Mouse (Mus musculus): ENCODE measurements around the gene Shb. TPM values are rescaled to one million over a fixed set of nuclear protein-coding genes. Genes with fewer than 3 reads are reported as not detected.
A peak's percentile ranks its signal among the peaks of the same experiment; 100 is the strongest.

Shb gene
- polyA plus RNA-seq, 1 experiment from 2014 or later, result 2.7 TPM

- DNase-seq (ENCODE audit: low spot score, missing footprints) (no peak), ATAC-seq (ENCODE audit: low FRiP score) (no peak)
- H3K4me3 ChIP-seq (ENCODE audit: low read depth, low read length), result no peak overlapping the region
- no peaks in the 10 kb centered on the region for H3K9me3 ChIP-seq (ENCODE audit: control insufficient read depth, low read length)
- WGBS, result 76% methylated on average over 11 of the region's 11 CpGs
- peaks cover 4% of the 10 kb centered on the region for H3K4me1 ChIP-seq (ENCODE audit: control insufficient read depth, insufficient read depth, low read length)
- no peaks in the 10 kb centered on the region for H3K36me3 ChIP-seq (ENCODE audit: control insufficient read depth, insufficient read depth, low read length)
- no peak overlapping the region for H3K9ac ChIP-seq (ENCODE audit: low read length)
- H3K4me2 ChIP-seq, result no peak overlapping the region
- no peak overlapping the region for H3K27ac ChIP-seq (ENCODE audit: low read depth, low read length)
- no peaks in the 10 kb centered on the region for H3K27me3 ChIP-seq (ENCODE audit: control insufficient read depth, insufficient read depth, low read length)
These were observed 110.6 kb downstream of the Shb start for GRCm38 (mm10) chr4:45421519-45422260.

- Histone ChIP-seq H3K9me3 (ENCODE audit: control insufficient read depth, low read length) (no peaks in the 10 kb centered on the region), H3K27ac (ENCODE audit: low read depth, low read length) (no peak overlapping the region; the same call in 1 of the 2 replicates), H3K27me3 (ENCODE audit: control insufficient read depth, insufficient read depth, low read length) (no peaks in the 10 kb centered on the region), H3K4me3 (ENCODE audit: low read depth, low read length) (no peak overlapping the region), H3K9ac (ENCODE audit: low read length) (no peak overlapping the region), H3K4me1 (ENCODE audit: control insufficient read depth, insufficient read depth, low read length) (peaks cover 3% of the 10 kb centered on the region), H3K36me3 (ENCODE audit: control insufficient read depth, insufficient read depth, low read length) (no peaks in the 10 kb centered on the region), H3K4me2 (no peak overlapping the region)
- DNase-seq (ENCODE audit: low spot score, missing footprints) (no peak), ATAC-seq (ENCODE audit: low FRiP score) (no peak)
- 35% methylated on average over 3 of the region's 3 CpGs for WGBS
These were observed 111.5 kb downstream of the Shb start for GRCm38 (mm10) chr4:45420733-45421132.

- 77% methylated on average over 4 of the region's 4 CpGs for WGBS
- Histone ChIP-seq H3K4me1 (ENCODE audit: control insufficient read depth, insufficient read depth, low read length) (peaks cover 3% of the 10 kb centered on the region), H3K27ac (ENCODE audit: low read depth, low read length) (no peak overlapping the region)
These were observed 113.2 kb downstream of the Shb start for GRCm38 (mm10) chr4:45419051-45419450.

GRCm38 (mm10) chr4:45418229-45418950 lies 113.9 kb downstream of the Shb start:
- WGBS, result 23% methylated on average over 11 of the region's 11 CpGs
- Histone ChIP-seq H3K4me3 (ENCODE audit: low read depth, low read length) (no peak overlapping the region), H3K27ac (ENCODE audit: low read depth, low read length) (no peak overlapping the region), H3K4me2 (no peak overlapping the region), H3K4me1 (ENCODE audit: control insufficient read depth, insufficient read depth, low read length) (no peaks in the 10 kb centered on the region), H3K36me3 (ENCODE audit: control insufficient read depth, insufficient read depth, low read length) (no peaks in the 10 kb centered on the region), H3K9me3 (ENCODE audit: control insufficient read depth, low read length) (no peaks in the 10 kb centered on the region), H3K27me3 (ENCODE audit: control insufficient read depth, insufficient read depth, low read length) (no peaks in the 10 kb centered on the region; the same call in none of the 2 replicates), H3K9ac (ENCODE audit: low read length) (no peak overlapping the region)
- peak; percentile 40 for ATAC-seq (ENCODE audit: low FRiP score)
- DNase-seq (ENCODE audit: low spot score, missing footprints), result peak; percentile 97

More at GRCm38 (mm10) chr4:45419051-45419450, 113.2 kb downstream of the Shb start:
- H3K27me3 ChIP-seq (ENCODE audit: control insufficient read depth, insufficient read depth, low read length), result no peaks in the 10 kb centered on the region; the same call in 1 of the 2 replicates
- ATAC-seq (ENCODE audit: low FRiP score) (no peak), DNase-seq (ENCODE audit: low spot score, missing footprints) (no peak)
- no peak overlapping the region for H3K4me3 ChIP-seq (ENCODE audit: low read depth, low read length)
- no peaks in the 10 kb centered on the region for H3K9me3 ChIP-seq (ENCODE audit: control insufficient read depth, low read length)
- no peak overlapping the region for H3K9ac ChIP-seq (ENCODE audit: low read length)
- no peaks in the 10 kb centered on the region for H3K36me3 ChIP-seq (ENCODE audit: control insufficient read depth, insufficient read depth, low read length)
- H3K4me2 ChIP-seq, result no peak overlapping the region

GRCm38 (mm10) chr4:45416314-45416713 lies 116.0 kb downstream of the Shb start:
- ATAC-seq (ENCODE audit: low FRiP score), result no peak

GRCm38 (mm10) chr4:45413674-45414338 lies 118.5 kb downstream of the Shb start:
- H3K27me3 ChIP-seq (ENCODE audit: control insufficient read depth, insufficient read depth, low read length), result no peaks in the 10 kb centered on the region; the same call in none of the 2 replicates
- WGBS, result 81% methylated on average over 9 of the region's 9 CpGs

More at GRCm38 (mm10) chr4:45416314-45416713, 116.0 kb downstream of the Shb start:
- no peak for DNase-seq (ENCODE audit: low spot score, missing footprints)
- Histone ChIP-seq H3K4me1 (ENCODE audit: control insufficient read depth, insufficient read depth, low read length) (no peaks in the 10 kb centered on the region), H3K4me2 (no peak overlapping the region), H3K4me3 (ENCODE audit: low read depth, low read length) (no peak overlapping the region), H3K36me3 (ENCODE audit: control insufficient read depth, insufficient read depth, low read length) (no peaks in the 10 kb centered on the region), H3K9me3 (ENCODE audit: control insufficient read depth, low read length) (no peaks in the 10 kb centered on the region), H3K27ac (ENCODE audit: low read depth, low read length) (no peak overlapping the region), H3K27me3 (ENCODE audit: control insufficient read depth, insufficient read depth, low read length) (no peaks in the 10 kb centered on the region; the same call in none of the 2 replicates), H3K9ac (ENCODE audit: low read length) (no peak overlapping the region)
- 68% methylated on average over 7 of the region's 7 CpGs for WGBS

GRCm38 (mm10) chr4:45412433-45413192 lies 119.7 kb downstream of the Shb start:
- Histone ChIP-seq H3K4me3 (ENCODE audit: low read depth, low read length) (no peak overlapping the region), H3K9me3 (ENCODE audit: control insufficient read depth, low read length) (no peaks in the 10 kb centered on the region), H3K4me1 (ENCODE audit: control insufficient read depth, insufficient read depth, low read length) (peaks cover 4% of the 10 kb centered on the region; the same call in 1 of the 2 replicates), H3K9ac (ENCODE audit: low read length) (no peak overlapping the region), H3K4me2 (no peak overlapping the region), H3K27me3 (ENCODE audit: control insufficient read depth, insufficient read depth, low read length) (no peaks in the 10 kb centered on the region; the same call in none of the 2 replicates), H3K36me3 (ENCODE audit: control insufficient read depth, insufficient read depth, low read length) (no peaks in the 10 kb centered on the region), H3K27ac (ENCODE audit: low read depth, low read length) (no peak overlapping the region)
- 74% methylated on average over 16 of the region's 16 CpGs for WGBS
- ATAC-seq (ENCODE audit: low FRiP score), result no peak
- no peak for DNase-seq (ENCODE audit: low spot score, missing footprints)

More at GRCm38 (mm10) chr4:45413674-45414338, 118.5 kb downstream of the Shb start:
- Histone ChIP-seq H3K4me3 (ENCODE audit: low read depth, low read length) (no peak overlapping the region), H3K27ac (ENCODE audit: low read depth, low read length) (no peak overlapping the region), H3K36me3 (ENCODE audit: control insufficient read depth, insufficient read depth, low read length) (no peaks in the 10 kb centered on the region), H3K9me3 (ENCODE audit: control insufficient read depth, low read length) (no peaks in the 10 kb centered on the region), H3K9ac (ENCODE audit: low read length) (no peak overlapping the region), H3K4me1 (ENCODE audit: control insufficient read depth, insufficient read depth, low read length) (peaks cover 4% of the 10 kb centered on the region; the same call in 1 of the 2 replicates), H3K4me2 (no peak overlapping the region)
- DNase-seq (ENCODE audit: low spot score, missing footprints), result no peak
- ATAC-seq (ENCODE audit: low FRiP score), result no peak

GRCm38 (mm10) chr4:45411181-45411790 lies 121.0 kb downstream of the Shb start:
- peak; percentile 69 for DNase-seq (ENCODE audit: low spot score, missing footprints)
- H3K9ac ChIP-seq (ENCODE audit: low read length), result no peak overlapping the region
- H3K4me2 ChIP-seq, result no peak overlapping the region
- 83% methylated on average over 8 of the region's 8 CpGs for WGBS
- H3K36me3 ChIP-seq (ENCODE audit: control insufficient read depth, insufficient read depth, low read length), result no peaks in the 10 kb centered on the region
- no peaks in the 10 kb centered on the region; the same call in none of the 2 replicates for H3K27me3 ChIP-seq (ENCODE audit: control insufficient read depth, insufficient read depth, low read length)
- no peak overlapping the region for H3K27ac ChIP-seq (ENCODE audit: low read depth, low read length)
- H3K9me3 ChIP-seq (ENCODE audit: control insufficient read depth, low read length), result no peaks in the 10 kb centered on the region
- H3K4me3 ChIP-seq (ENCODE audit: low read depth, low read length), result no peak overlapping the region
- H3K4me1 ChIP-seq (ENCODE audit: control insufficient read depth, insufficient read depth, low read length), result peaks cover 9% of the 10 kb centered on the region; the same call in 1 of the 2 replicates
- ATAC-seq (ENCODE audit: low FRiP score), result no peak
